Mouse (Mus musculus) heart, postnatal 0 days (tissue): ENCODE results near the gene Asb7. TPM values are rescaled to one million over a fixed set of nuclear protein-coding genes. Genes with fewer than 3 reads are reported as not detected.

Source experiments
- ATAC-seq: fragments of 200-750 bp; cut with Nextera tagmentation; 2 replicates; pipeline ENCODE4 v1.8.0; 2017; ENCODE audit warnings: low read depth, moderate number of reproducible peaks, moderate library complexity; ENCODE audit not compliant: insufficient read depth
- DNase-seq: peaks from one replicate; pipeline ENCODE4 v3.0.0-alpha.2; 2016; ENCODE audit warnings: low spot score
- H3K27ac ChIP-seq: fragments of 300-500 bp; sonication (generic); 2 replicates; pipeline ENCODE4 v1.5.1; 2014; ENCODE audit warnings: low read depth, mild to moderate bottlenecking
- H3K27me3 ChIP-seq: fragments of 300-500 bp; sonication (generic); 2 replicates; pipeline ENCODE4 v1.6.1; 2014; ENCODE audit warnings: low read length, mixed read lengths; ENCODE audit not compliant: control insufficient read depth, insufficient read depth
- H3K36me3 ChIP-seq: fragments of 300-500 bp; sonication (generic); replicated peaks from 2 replicates; pipeline ENCODE4 v1.6.1; 2014; ENCODE audit warnings: low read length, mixed read lengths; ENCODE audit not compliant: control insufficient read depth, insufficient read depth
- H3K4me1 ChIP-seq: fragments of 300-500 bp; sonication (generic); 2 replicates; pipeline ENCODE4 v1.6.1; 2014; ENCODE audit warnings: antibody characterized with exemption; ENCODE audit not compliant: control insufficient read depth, insufficient read depth
- H3K4me2 ChIP-seq: fragments of 300-500 bp; sonication (generic); 2 replicates; pipeline ENCODE4 v1.6.1; 2014; ENCODE audit warnings: low read depth, mild to moderate bottlenecking, low read length, moderate library complexity
- H3K4me3 ChIP-seq: fragments of 300-500 bp; sonication (generic); 2 replicates; pipeline ENCODE4 v1.5.1; 2014; ENCODE audit warnings: low read depth, low read length
- H3K9ac ChIP-seq: fragments of 300-500 bp; sonication (generic); replicated peaks from 2 replicates; pipeline ENCODE4 v1.6.1; 2014; ENCODE audit warnings: low read depth, low read length, mixed read lengths
- H3K9me3 ChIP-seq: fragments of 300-500 bp; sonication (generic); replicated peaks from 2 replicates; pipeline ENCODE4 v1.6.1; 2016; ENCODE audit warnings: low read length; ENCODE audit not compliant: control insufficient read depth
- CTCF ChIP-seq: IDR thresholded peaks from 2 replicates; pipeline ENCODE4 v1.5.1; 2016; ENCODE audit warnings: antibody characterized with exemption, control low read depth, low read depth
- EP300 ChIP-seq: IDR thresholded peaks from 2 replicates; pipeline ENCODE4 v1.6.1; 2016; ENCODE audit warnings: antibody characterized with exemption, low read depth
- WGBS: fragments of 180-500 bp; shearing (Covaris S2); extraction: QIAGEN DNeasy Blood & Tissue Kit; methylation state at CpG from one replicate; pipeline ENCODE4 v1.1.7; 2014; 5-methylcytosine and 5-hydroxymethylcytosine counted together
- polyA plus RNA-seq: library from polyadenylated mRNA; unstranded; fragments of >200 nt; fragmentation: Nextera tagmentation; extraction: Ambion mirVana; gene quantifications from 2 replicates; pipeline ENCODE4 v1.2.1, GENCODE M21; 2015
- total RNA-seq: library from RNA; depleted of rRNA; stranded (reverse); fragments of >200 nt; gene quantifications from 2 replicates; pipeline ENCODE4 v1.2.3, GENCODE M21; 2014; ENCODE audit warnings: low replicate concordance

Gene Asb7
- total and polyA plus RNA-seq, 2 experiments from 2014 or later = 6.5 to 10.8 TPM

GRCm38 (mm10) chr7:66729232-66729631 is 39.8 kb upstream of the Asb7 start:
- H3K27ac ChIP-seq = no peak overlapping the region
- no peaks in the 10 kb centered on the region for H3K27me3 ChIP-seq
- no peak overlapping the region for H3K4me3 ChIP-seq
- H3K4me1 ChIP-seq = no peaks in the 10 kb centered on the region
- no peak for TF ChIP-seq CTCF
- no peak for TF ChIP-seq EP300
- DNase-seq = no peak
- no peak overlapping the region for H3K4me2 ChIP-seq
- no peaks in the 10 kb centered on the region for H3K36me3 ChIP-seq
- no peak for ATAC-seq
- H3K9me3 ChIP-seq = no peaks in the 10 kb centered on the region
- H3K9ac ChIP-seq = no peak overlapping the region
- 85% methylated on average over 2 of the region's 2 CpGs for WGBS

GRCm38 (mm10) chr7:66728072-66728471 is 38.7 kb upstream of the Asb7 start:
- TF ChIP-seq EP300 (no peak), CTCF (no peak)
- Histone ChIP-seq H3K9me3 (no peaks in the 10 kb centered on the region), H3K4me1 (no peaks in the 10 kb centered on the region), H3K9ac (no peak overlapping the region), H3K4me2 (no peak overlapping the region), H3K27ac (no peak overlapping the region), H3K4me3 (no peak overlapping the region), H3K36me3 (no peaks in the 10 kb centered on the region), H3K27me3 (no peaks in the 10 kb centered on the region)
- 94% methylated on average over 6 of the region's 6 CpGs for WGBS
- DNase-seq (no peak), ATAC-seq (no peak)

- H3K9ac ChIP-seq = no peak overlapping the region
- no peak overlapping the region for H3K27ac ChIP-seq
- WGBS = 78% methylated on average over 6 of the region's 6 CpGs
- 0 out of 2 replicates have a peak, but pooled peaks cover 6% of the 10 kb centered on the region for H3K36me3 ChIP-seq
- H3K9me3 ChIP-seq = no peaks in the 10 kb centered on the region; the same call in 1 of the 2 replicates
- H3K27me3 ChIP-seq = no peaks in the 10 kb centered on the region
- no peak for TF ChIP-seq EP300
- no peak for TF ChIP-seq CTCF
- H3K4me1 ChIP-seq = no peaks in the 10 kb centered on the region
- H3K4me2 ChIP-seq = no peak overlapping the region
- no peak overlapping the region for H3K4me3 ChIP-seq
- DNase-seq (no peak), ATAC-seq (no peak)
Measured at GRCm38 (mm10) chr7:66724954-66725353, 35.6 kb upstream of the Asb7 start.

- WGBS = 76% methylated on average over 4 of the region's 4 CpGs
- H3K9me3 ChIP-seq = no peaks in the 10 kb centered on the region; the same call in 1 of the 2 replicates
- no peak for DNase-seq
- H3K27ac ChIP-seq = no peak overlapping the region
- TF ChIP-seq EP300 = no peak
- TF ChIP-seq CTCF = no peak
- H3K27me3 ChIP-seq = no peaks in the 10 kb centered on the region
- no peak overlapping the region for H3K9ac ChIP-seq
- no peak overlapping the region for H3K4me3 ChIP-seq
- no peak for ATAC-seq
- 0 out of 2 replicates have a peak, but pooled peaks cover 6% of the 10 kb centered on the region for H3K36me3 ChIP-seq
- no peak overlapping the region for H3K4me2 ChIP-seq
- H3K4me1 ChIP-seq = no peaks in the 10 kb centered on the region
Measured at GRCm38 (mm10) chr7:66724514-66724913, 35.1 kb upstream of the Asb7 start.

- Histone ChIP-seq H3K27ac (no peak overlapping the region), H3K9ac (no peak overlapping the region), H3K4me3 (no peak overlapping the region), H3K36me3 (peaks cover 45% of the 10 kb centered on the region), H3K27me3 (no peaks in the 10 kb centered on the region), H3K4me2 (no peak overlapping the region), H3K9me3 (no peaks in the 10 kb centered on the region), H3K4me1 (no peaks in the 10 kb centered on the region)
- no peak for ATAC-seq
- TF ChIP-seq EP300 (no peak), CTCF (peak; percentile 53)
- no peak for DNase-seq
- 35% methylated on average over 2 of the region's 2 CpGs for whole genome bisulfite sequencing
Measured at GRCm38 (mm10) chr7:66711166-66711565, 21.8 kb upstream of the Asb7 start.

- Histone ChIP-seq H3K27ac (no peak overlapping the region), H3K36me3 (peaks cover 21% of the 10 kb centered on the region), H3K9ac (no peak overlapping the region), H3K4me1 (no peaks in the 10 kb centered on the region), H3K4me3 (no peak overlapping the region), H3K9me3 (no peaks in the 10 kb centered on the region), H3K4me2 (no peak overlapping the region), H3K27me3 (no peaks in the 10 kb centered on the region)
- ATAC-seq (no peak), DNase-seq (no peak)
- 92% methylated on average over 3 of the region's 3 CpGs for WGBS
- TF ChIP-seq CTCF (no peak), EP300 (no peak)
Measured at GRCm38 (mm10) chr7:66704631-66705030, 15.2 kb upstream of the Asb7 start.
